Mouse (Mus musculus) hindbrain, embryonic 13.5 days (tissue): Measurements from ENCODE around the gene Gfod1. TPM values are rescaled to one million over a fixed set of nuclear protein-coding genes. Genes with fewer than 3 reads are reported as not detected.
A peak's percentile ranks its signal among the peaks of the same experiment; 100 is the strongest.

ENCODE experiments used
- ATAC-seq: fragments of 200-750 bp; cut with Nextera tagmentation; 2 replicates; pipeline ENCODE4 v1.8.0; 2017; ENCODE audit warnings: moderate TSS enrichment; ENCODE audit not compliant: low FRiP score
- H3K27ac ChIP-seq: fragments of 300-500 bp; sonication (generic); 2 replicates; pipeline ENCODE4 v1.5.1; 2015; ENCODE audit warnings: inconsistent platforms, mild to moderate bottlenecking, moderate library complexity
- H3K27me3 ChIP-seq: fragments of 300-500 bp; sonication (generic); 2 replicates; pipeline ENCODE4 v1.6.1; 2015; ENCODE audit warnings: mild to moderate bottlenecking, inconsistent platforms
- H3K36me3 ChIP-seq: fragments of 300-500 bp; sonication (generic); 2 replicates; pipeline ENCODE4 v1.6.1; 2015; ENCODE audit warnings: mild to moderate bottlenecking, inconsistent platforms
- H3K4me1 ChIP-seq: fragments of 300-500 bp; sonication (generic); replicated peaks from 2 replicates; pipeline ENCODE4 v1.6.1; 2015; ENCODE audit warnings: inconsistent platforms
- H3K4me2 ChIP-seq: fragments of 300-500 bp; sonication (generic); 2 replicates; pipeline ENCODE4 v1.6.1; 2015; ENCODE audit warnings: inconsistent platforms, mild to moderate bottlenecking, moderate library complexity
- H3K4me3 ChIP-seq: fragments of 300-500 bp; sonication (generic); 2 replicates; pipeline ENCODE4 v1.5.1; 2015; ENCODE audit warnings: mild to moderate bottlenecking, inconsistent platforms
- H3K9ac ChIP-seq: fragments of 300-500 bp; sonication (generic); 2 replicates; pipeline ENCODE4 v1.6.1; 2015; ENCODE audit warnings: mild to moderate bottlenecking, inconsistent platforms
- H3K9me3 ChIP-seq: fragments of 300-500 bp; sonication (generic); 2 replicates; pipeline ENCODE4 v1.6.1; 2016; ENCODE audit warnings: inconsistent platforms
- WGBS: fragments of 180-500 bp; shearing (Covaris S2); methylation state at CpG from one replicate; pipeline ENCODE4 v1.1.7; 2015; 5-methylcytosine and 5-hydroxymethylcytosine counted together
- polyA plus RNA-seq: library from polyadenylated mRNA; unstranded; fragments of >200 nt; fragmentation: Nextera tagmentation; extraction: Ambion mirVana; gene quantifications from 2 replicates; pipeline ENCODE4 v1.2.1, GENCODE M21; 2015

Gene Gfod1
- polyA plus RNA-seq, 1 experiment from 2014 or later, result 2.2 TPM

- H3K27me3 ChIP-seq, result no peaks in the 10 kb centered on the region
- H3K36me3 ChIP-seq, result no peaks in the 10 kb centered on the region
- H3K9me3 ChIP-seq, result no peaks in the 10 kb centered on the region
- no peak overlapping the region for H3K9ac ChIP-seq
- 86% methylated on average over 2 of the region's 2 CpGs for WGBS
- no peak overlapping the region for H3K4me2 ChIP-seq
- H3K4me3 ChIP-seq, result no peak overlapping the region
- H3K4me1 ChIP-seq, result peaks cover 8% of the 10 kb centered on the region; the same call in 1 of the 2 replicates
- no peak overlapping the region for H3K27ac ChIP-seq
- ATAC-seq, result no peak
These were observed 47.5 kb downstream of the Gfod1 start for GRCm38 (mm10) chr13:43256447-43256846.

- 57% methylated on average over 5 of the region's 5 CpGs for WGBS
- Histone ChIP-seq H3K4me3 (no peak overlapping the region), H3K27me3 (no peaks in the 10 kb centered on the region), H3K36me3 (no peaks in the 10 kb centered on the region), H3K4me2 (no peak overlapping the region), H3K9me3 (no peaks in the 10 kb centered on the region), H3K9ac (no peak overlapping the region), H3K4me1 (peaks cover 19% of the 10 kb centered on the region), H3K27ac (no peak overlapping the region)
- no peak for ATAC-seq
These were observed 50.4 kb downstream of the Gfod1 start for GRCm38 (mm10) chr13:43253526-43253925.

- Histone ChIP-seq H3K27me3 (no peaks in the 10 kb centered on the region), H3K9ac (no peak overlapping the region), H3K9me3 (no peaks in the 10 kb centered on the region), H3K4me1 (peaks cover 19% of the 10 kb centered on the region), H3K4me3 (no peak overlapping the region), H3K4me2 (no peak overlapping the region), H3K27ac (no peak overlapping the region), H3K36me3 (no peaks in the 10 kb centered on the region)
- WGBS, result 88% methylated on average over 8 of the region's 8 CpGs
- no peak for ATAC-seq
These were observed 51.7 kb downstream of the Gfod1 start for GRCm38 (mm10) chr13:43252105-43252790.

GRCm38 (mm10) chr13:43251391-43251790, 52.6 kb downstream of the Gfod1 start:
- no peaks in the 10 kb centered on the region for H3K27me3 ChIP-seq
- H3K9me3 ChIP-seq, result no peaks in the 10 kb centered on the region
- H3K4me1 ChIP-seq, result peaks cover 19% of the 10 kb centered on the region
- H3K4me2 ChIP-seq, result no peak overlapping the region
- H3K4me3 ChIP-seq, result no peak overlapping the region
- 0 out of 2 replicates have a peak, but pooled peaks cover 5% of the 10 kb centered on the region for H3K36me3 ChIP-seq
- WGBS, result 58% methylated on average over 12 of the region's 12 CpGs
- no peak for ATAC-seq
- peak overlapping the region; percentile 44; the same call in 1 of the 2 replicates for H3K27ac ChIP-seq
- no peak overlapping the region for H3K9ac ChIP-seq

GRCm38 (mm10) chr13:43250653-43251052, 53.3 kb downstream of the Gfod1 start:
- Histone ChIP-seq H3K4me2 (no peak overlapping the region), H3K27ac (peak overlapping the region; percentile 12; the same call in 1 of the 2 replicates), H3K9me3 (no peaks in the 10 kb centered on the region), H3K4me3 (no peak overlapping the region), H3K9ac (0 out of 2 replicates have a peak overlapping the region, but pooled peaks have one; percentile 5), H3K36me3 (0 out of 2 replicates have a peak, but pooled peaks cover 5% of the 10 kb centered on the region), H3K27me3 (no peaks in the 10 kb centered on the region), H3K4me1 (peaks cover 19% of the 10 kb centered on the region)
- WGBS, result 85% methylated on average over 6 of the region's 6 CpGs
- no peak for ATAC-seq

GRCm38 (mm10) chr13:43250106-43250505, 53.9 kb downstream of the Gfod1 start:
- Histone ChIP-seq H3K4me1 (peaks cover 19% of the 10 kb centered on the region), H3K4me2 (no peak overlapping the region), H3K36me3 (0 out of 2 replicates have a peak, but pooled peaks cover 5% of the 10 kb centered on the region), H3K27me3 (no peaks in the 10 kb centered on the region), H3K27ac (no peak overlapping the region), H3K9me3 (no peaks in the 10 kb centered on the region), H3K9ac (no peak overlapping the region), H3K4me3 (no peak overlapping the region)
- ATAC-seq, result no peak
- 84% methylated on average over 9 of the region's 9 CpGs for WGBS

GRCm38 (mm10) chr13:43248381-43248780, 55.6 kb downstream of the Gfod1 start:
- no peak overlapping the region for H3K4me3 ChIP-seq
- no peak for ATAC-seq
- no peaks in the 10 kb centered on the region for H3K27me3 ChIP-seq
- no peak overlapping the region for H3K27ac ChIP-seq
- H3K9ac ChIP-seq, result no peak overlapping the region
- no peak overlapping the region for H3K4me2 ChIP-seq
- peaks cover 7% of the 10 kb centered on the region; the same call in 1 of the 2 replicates for H3K36me3 ChIP-seq
- H3K9me3 ChIP-seq, result no peaks in the 10 kb centered on the region
- peaks cover 13% of the 10 kb centered on the region for H3K4me1 ChIP-seq
- WGBS, result 95% methylated on average over 6 of the region's 6 CpGs

GRCm38 (mm10) chr13:43246876-43247275, 57.1 kb downstream of the Gfod1 start:
- WGBS, result 94% methylated on average over 4 of the region's 4 CpGs
- Histone ChIP-seq H3K36me3 (peaks cover 7% of the 10 kb centered on the region; the same call in 1 of the 2 replicates), H3K4me1 (peaks cover 20% of the 10 kb centered on the region), H3K27me3 (no peaks in the 10 kb centered on the region), H3K9ac (no peak overlapping the region), H3K27ac (no peak overlapping the region), H3K4me3 (no peak overlapping the region), H3K9me3 (no peaks in the 10 kb centered on the region), H3K4me2 (no peak overlapping the region)
- ATAC-seq, result no peak

- 76% methylated on average over 7 of the region's 7 CpGs for WGBS
- no peak overlapping the region for H3K9ac ChIP-seq
- no peak overlapping the region for H3K4me2 ChIP-seq
- no peaks in the 10 kb centered on the region for H3K27me3 ChIP-seq
- H3K36me3 ChIP-seq, result peaks cover 12% of the 10 kb centered on the region; the same call in 1 of the 2 replicates
- no peak for ATAC-seq
- no peak overlapping the region for H3K4me3 ChIP-seq
- no peaks in the 10 kb centered on the region for H3K9me3 ChIP-seq
- no peak overlapping the region for H3K27ac ChIP-seq
- H3K4me1 ChIP-seq, result peaks cover 20% of the 10 kb centered on the region
These were observed 60.2 kb downstream of the Gfod1 start for GRCm38 (mm10) chr13:43243793-43244192.

- Histone ChIP-seq H3K27ac (no peak overlapping the region), H3K4me1 (peaks cover 20% of the 10 kb centered on the region), H3K27me3 (no peaks in the 10 kb centered on the region), H3K36me3 (peaks cover 12% of the 10 kb centered on the region; the same call in 1 of the 2 replicates), H3K9me3 (no peaks in the 10 kb centered on the region), H3K9ac (no peak overlapping the region), H3K4me2 (no peak overlapping the region), H3K4me3 (no peak overlapping the region)
- 95% methylated on average over 3 of the region's 3 CpGs for WGBS
- ATAC-seq, result no peak
These were observed 60.7 kb downstream of the Gfod1 start for GRCm38 (mm10) chr13:43243240-43243639.

GRCm38 (mm10) chr13:43241750-43242149, 62.2 kb downstream of the Gfod1 start:
- peaks cover 20% of the 10 kb centered on the region for H3K4me1 ChIP-seq
- no peak overlapping the region for H3K9ac ChIP-seq
- H3K9me3 ChIP-seq, result no peaks in the 10 kb centered on the region
- no peak overlapping the region for H3K4me2 ChIP-seq
- no peak overlapping the region for H3K4me3 ChIP-seq
- H3K27me3 ChIP-seq, result no peaks in the 10 kb centered on the region
- H3K27ac ChIP-seq, result peak overlapping the region; percentile 66; the same call in 1 of the 2 replicates
- WGBS, result 88% methylated on average over 2 of the region's 2 CpGs
- H3K36me3 ChIP-seq, result peaks cover 10% of the 10 kb centered on the region; the same call in 1 of the 2 replicates
- no peak for ATAC-seq

GRCm38 (mm10) chr13:43241069-43241468, 62.9 kb downstream of the Gfod1 start:
- Histone ChIP-seq H3K36me3 (peaks cover 7% of the 10 kb centered on the region; the same call in 1 of the 2 replicates), H3K4me2 (no peak overlapping the region), H3K27ac (peak overlapping the region; percentile 66), H3K9me3 (no peaks in the 10 kb centered on the region), H3K9ac (no peak overlapping the region), H3K4me3 (no peak overlapping the region), H3K4me1 (peaks cover 25% of the 10 kb centered on the region), H3K27me3 (no peaks in the 10 kb centered on the region)
- ATAC-seq, result peak; percentile 55; the same call in 1 of the 2 replicates
- WGBS, result 11% methylated on average over 1 of the region's 1 CpGs

- WGBS, result 82% methylated on average over 11 of the region's 11 CpGs
- peaks cover 7% of the 10 kb centered on the region; the same call in 1 of the 2 replicates for H3K36me3 ChIP-seq
These were observed 64.2 kb downstream of the Gfod1 start for GRCm38 (mm10) chr13:43239790-43240216.

More at GRCm38 (mm10) chr13:43239790-43240216, 64.2 kb downstream of the Gfod1 start:
- no peak for ATAC-seq
- H3K4me2 ChIP-seq, result no peak overlapping the region
- peaks cover 37% of the 10 kb centered on the region for H3K4me1 ChIP-seq
- H3K4me3 ChIP-seq, result no peak overlapping the region
- H3K9me3 ChIP-seq, result no peaks in the 10 kb centered on the region
- no peak overlapping the region for H3K27ac ChIP-seq
- no peak overlapping the region for H3K9ac ChIP-seq
- no peaks in the 10 kb centered on the region for H3K27me3 ChIP-seq
